Mouse (Mus musculus) left cerebral cortex, postnatal 10 days (tissue): ENCODE results near the gene Miga1. TPM values are rescaled to one million over a fixed set of nuclear protein-coding genes. Genes with fewer than 3 reads are reported as not detected.

Experiments used
- DNase-seq, 2 experiments: peaks; one replicate each; pipeline ENCODE4 v3.0.0; 2021 to 2022; ENCODE audit warnings: low spot score in 2 of 2, mixed read lengths in 1 of 2; ENCODE audit errors: extremely low spot score in 1 of 2
- intact Hi-C: fragments of 180-260 bp; cut with DNase I; formaldehyde crosslinking; loops from one replicate; pipeline ENCODE4 v1.15.1; 2025
- total RNA-seq, 2 experiments: library from RNA; stranded (reverse); gene quantifications; 2 replicates each; pipeline ENCODE4 v1.2.3; 2021

Miga1 gene
- total RNA-seq, result 10 to 100 TPM; 84.3 to 91.9 TPM

- peak; percentile 83 to 89 for DNase-seq
- intact Hi-C loops, result no loop called here
These were observed at the start of gene Miga1 for GRCm38 (mm10) chr3:152339862-152340557. Miga1 (minus strand) TSS chr3:152340407.

GRCm38 (mm10) chr3:152384106-152384505, 43.9 kb upstream of the Miga1 start:
- intact Hi-C loops, result no loop called here
- no peak for DNase-seq

DNA sequence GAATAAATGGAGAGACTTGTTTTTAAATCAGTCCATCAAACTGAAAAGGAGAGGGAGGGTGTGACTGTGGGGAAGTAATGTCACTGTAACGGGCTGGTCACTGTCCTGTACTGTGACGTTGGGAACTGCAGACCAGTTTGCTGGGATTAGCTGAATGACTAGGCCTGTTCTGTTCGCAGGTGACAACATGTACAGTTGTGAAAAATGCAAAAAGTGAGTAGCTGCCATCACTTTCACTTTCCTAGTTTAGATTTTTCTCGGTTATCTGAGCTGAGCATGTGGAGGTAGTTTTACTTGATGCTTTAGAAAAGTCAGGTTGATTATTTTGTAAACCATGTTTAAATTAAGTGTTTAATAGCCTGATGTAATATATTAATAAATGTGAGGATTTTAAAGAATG, 35.9 kb upstream of the Miga1 start:
- DNase-seq, result no peak
- intact Hi-C loops, result no loop called here

DNA sequence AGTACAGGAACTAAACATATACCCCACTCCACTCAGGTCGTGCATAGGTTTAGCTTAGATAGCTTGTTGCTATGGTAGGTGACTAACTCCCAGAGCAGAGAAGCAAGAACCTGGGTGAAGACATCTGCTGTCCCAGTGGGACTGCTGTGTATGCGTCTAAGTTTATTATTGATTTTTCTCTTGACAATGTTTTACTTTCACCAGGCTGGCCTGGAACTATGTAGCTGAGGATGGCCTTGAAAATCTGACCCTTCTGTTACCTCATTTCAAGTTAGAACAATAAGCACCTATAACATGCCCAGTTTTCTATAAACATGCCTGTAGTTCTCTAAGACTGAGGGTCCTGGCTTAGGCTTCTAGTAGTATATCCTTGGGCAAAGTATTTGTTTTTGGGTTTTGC, 24.0 kb upstream of the Miga1 start:
- DNase-seq, result no peak
- intact Hi-C loops, result no loop called here

GRCm38 (mm10) chr3:152359151-152359550, 18.9 kb upstream of the Miga1 start:
- intact Hi-C loops, result no loop called here
- no peak for DNase-seq

- intact Hi-C loops, result no loop called here
- no peak for DNase-seq
These were observed 16.5 kb upstream of the Miga1 start for GRCm38 (mm10) chr3:152356751-152357150.

GRCm38 (mm10) chr3:152355361-152355760, 15.2 kb upstream of the Miga1 start:
- intact Hi-C loops, result no loop called here
- no peak for DNase-seq

GRCm38 (mm10) chr3:152353434-152354177, 13.4 kb upstream of the Miga1 start:
- no peak for DNase-seq
- intact Hi-C loops, result no loop called here

DNA sequence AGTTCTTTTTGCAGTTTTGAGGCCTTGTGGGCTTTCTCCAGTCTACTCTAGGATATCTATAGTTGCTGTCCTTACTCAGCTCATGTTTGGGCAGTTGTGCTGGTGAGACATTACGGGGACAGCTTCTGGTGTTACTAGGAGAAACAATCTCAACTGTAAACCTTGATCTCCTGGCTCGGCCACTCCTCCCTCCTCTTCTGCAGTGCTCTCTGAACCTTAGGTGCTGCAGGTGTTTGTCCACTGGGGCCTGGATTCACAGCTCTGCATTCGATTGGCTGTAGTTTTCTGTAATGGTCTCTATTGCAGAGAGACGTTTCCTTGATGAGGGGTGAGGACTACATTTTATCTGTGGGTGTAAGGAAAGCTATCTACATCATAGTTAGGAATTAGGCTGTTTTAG, 12.1 kb upstream of the Miga1 start:
- no peak for DNase-seq
- intact Hi-C loops, result no loop called here

GRCm38 (mm10) chr3:152350966-152351365, 10.8 kb upstream of the Miga1 start:
- intact Hi-C loops, result no loop called here
- no peak for DNase-seq

GRCm38 (mm10) chr3:152350431-152350830, 10.2 kb upstream of the Miga1 start:
- intact Hi-C loops, result no loop called here
- no peak for DNase-seq

DNA sequence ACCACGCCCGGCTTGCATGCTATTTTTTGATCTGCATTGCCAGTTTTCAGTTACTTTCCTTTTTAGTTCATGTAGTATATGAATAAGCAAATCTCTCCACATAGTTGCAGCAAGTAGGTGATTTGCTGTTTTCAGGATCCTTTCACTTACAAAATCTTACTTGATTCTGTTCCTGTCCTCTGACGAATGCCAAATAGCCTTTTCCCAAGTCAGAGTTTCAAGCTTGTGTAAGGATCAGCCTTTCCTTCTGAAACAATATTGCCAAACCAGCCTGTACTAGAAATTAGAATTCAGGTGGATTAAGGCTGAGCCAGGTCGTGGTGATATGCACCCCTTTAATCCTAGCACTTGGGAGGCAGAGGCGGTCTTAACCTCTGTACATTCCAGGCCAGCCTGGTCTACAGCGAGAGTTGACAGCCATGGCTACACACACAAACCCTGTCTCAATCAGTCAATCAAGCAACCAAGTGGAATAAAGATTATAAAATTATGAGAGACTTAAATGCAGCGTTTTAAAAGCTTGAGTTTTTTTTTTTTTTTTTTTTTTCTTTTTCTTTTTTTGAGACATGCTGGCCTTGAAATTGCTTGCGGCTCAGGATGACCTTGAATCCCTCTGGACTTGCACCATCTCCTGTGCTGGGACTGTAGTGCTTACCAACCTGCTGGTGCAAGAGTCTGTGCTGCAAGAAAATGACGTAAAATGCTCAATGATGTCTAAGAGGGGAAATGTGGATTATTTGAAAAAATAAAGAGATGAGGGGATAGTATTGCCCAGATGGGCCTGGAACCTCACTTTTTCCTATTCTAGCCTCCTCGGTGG, 8.0 kb upstream of the Miga1 start:
- no peak for DNase-seq
- intact Hi-C loops, result no loop called here

GRCm38 (mm10) chr3:152347227-152347626, 7.0 kb upstream of the Miga1 start:
- intact Hi-C loops, result no loop called here
- no peak for DNase-seq

GRCm38 (mm10) chr3:152346633-152347141, 6.5 kb upstream of the Miga1 start:
- DNase-seq, result peak; percentile 25 to 60
- intact Hi-C loops, result no loop called here

DNA sequence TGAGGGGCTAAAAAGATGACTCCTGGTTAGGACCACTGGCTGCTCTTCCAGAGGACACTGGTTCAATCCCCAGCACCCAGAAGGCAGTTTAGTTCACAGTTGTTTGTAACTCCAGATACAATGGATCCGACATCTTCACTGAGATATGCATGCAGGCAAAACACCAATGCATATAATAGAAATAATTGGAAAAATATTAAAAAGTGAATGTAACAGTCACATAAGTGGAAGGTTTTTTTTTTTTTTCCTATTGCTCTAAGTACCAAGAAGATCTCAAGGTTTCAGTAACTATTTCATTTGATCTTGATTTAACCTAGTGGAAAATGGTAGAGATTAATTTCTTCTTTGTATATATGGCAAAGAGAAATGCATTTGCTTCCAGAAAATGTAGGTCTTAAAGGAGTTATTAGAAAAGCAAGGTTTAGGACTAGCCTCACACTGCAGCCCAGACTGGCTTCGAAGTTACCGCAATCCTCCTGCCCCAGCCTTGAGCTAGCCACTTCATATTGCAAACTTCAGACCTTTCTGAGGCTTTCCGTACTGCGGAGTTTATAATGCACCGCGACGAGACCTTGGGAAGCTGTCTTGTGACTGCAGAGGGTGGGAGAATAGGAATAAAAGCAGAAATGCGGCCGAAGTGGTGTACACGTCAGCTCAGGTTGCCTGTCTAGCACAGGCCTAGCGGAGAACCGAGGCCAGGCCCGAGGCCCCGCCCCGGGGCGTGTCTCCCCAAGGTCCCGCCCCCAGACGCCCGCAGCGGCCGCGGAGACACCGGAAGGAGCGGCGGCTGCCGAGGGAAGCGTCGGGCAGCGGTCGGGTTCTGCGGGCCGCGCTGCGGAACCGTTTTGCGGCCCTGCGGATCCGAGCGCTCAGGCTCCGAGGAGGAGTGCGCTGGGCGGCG, 5.8 kb upstream of the Miga1 start, which contains the start of gene Usp33:
Usp33 (plus strand) TSS at position 747 of the 901 bp plus-strand sequence.
- peak; percentile 85 to 95 for DNase-seq
- intact Hi-C loops, result no loop called here

- no peak for DNase-seq
- intact Hi-C loops, result no loop called here
These were observed 2.8 kb upstream of the Miga1 start for GRCm38 (mm10) chr3:152342961-152343517.

DNA sequence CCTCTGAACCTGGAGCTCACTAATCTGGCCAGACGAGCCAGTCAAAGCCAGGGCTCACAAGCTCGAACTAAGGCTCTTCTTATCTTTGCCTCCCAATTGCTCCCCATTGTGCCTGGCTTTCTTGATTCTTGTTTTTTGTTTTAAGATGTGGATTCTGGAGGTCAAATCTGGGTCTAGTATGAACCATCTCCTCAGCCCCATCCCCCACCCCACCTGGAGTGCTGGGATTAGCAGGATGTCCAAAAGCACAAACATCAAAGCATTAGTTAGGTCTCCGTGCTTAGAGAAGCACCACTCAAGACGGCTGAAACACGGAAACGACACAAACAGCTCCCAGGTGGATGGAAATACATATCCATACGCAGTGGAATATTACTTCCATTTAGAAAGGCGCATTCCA, 4.1 kb downstream of the Miga1 start:
- intact Hi-C loops, result no loop called here
- DNase-seq, result peak in 1 of 2 experiments; percentile 12

- intact Hi-C loops, result no loop called here
- DNase-seq, result no peak
These were observed 6.6 kb downstream of the Miga1 start for GRCm38 (mm10) chr3:152333641-152334040.
